In genomic region chr1:40224539-40225284, GRCm38 (mm10) we compare ENCODE assay signal across 7 mouse cellular contexts. TPM values are rescaled to one million over a fixed set of nuclear protein-coding genes. Genes with fewer than 3 reads are reported as not detected.
DNase-seq lines count a peak whose midpoint lies in the region; ATAC-seq and TF ChIP-seq lines count a peak whose summit lies in the region.

Gene Il1r1, plus strand, starts transcription at chr1:40225080.

- POLR2A ChIA-PET in Patski (lab: Charles Lee): no interaction called here

- H3K27ac ChIP-seq in lung, embryonic 14.5 days (ENCODE audit: low read depth): peak within 1 kb of the TSS; percentile 74; the same call in 1 of the 2 replicates
- H3K27ac ChIP-seq in stomach, postnatal 0 days (replicated peaks): peak within 1 kb of the TSS; percentile 41
- no peak within 1 kb of the TSS for H3K27ac ChIP-seq in layer of hippocampus, adult 2 months

- no peak within 1 kb of the TSS for H3K9ac ChIP-seq in lung, embryonic 14.5 days
- H3K9ac ChIP-seq in stomach, postnatal 0 days (ENCODE audit: low read length): peak within 1 kb of the TSS; percentile 48; the same call in 1 of the 2 replicates

- no peaks in the 10 kb centered on the region for H3K79me2 ChIP-seq in C2C12 (ENCODE audit: control insufficient read depth, insufficient read depth)

- no peak within 1 kb of the TSS for H3K4me3 ChIP-seq in C2C12 (ENCODE audit: insufficient read depth, poor library complexity, severe bottlenecking)
- H3K4me3 ChIP-seq in lung, embryonic 14.5 days (ENCODE audit: low read depth, low read length): peak within 1 kb of the TSS; percentile 19
- peak within 1 kb of the TSS; percentile 27 for H3K4me3 ChIP-seq in stomach, postnatal 0 days (ENCODE audit: low read depth, low read length)
- H3K4me3 ChIP-seq in layer of hippocampus, adult 2 months: no peak within 1 kb of the TSS

- TF ChIP-seq CTCF in C2C12 (IDR thresholded peaks at IDR 0.05; ENCODE audit: control insufficient read depth, insufficient read depth, insufficient read length): no peak
- no peak for TF ChIP-seq CTCF in Patski (IDR thresholded peaks at IDR 0.05)
- no peak for TF ChIP-seq CTCF in lung, embryonic 14.5 days (IDR thresholded peaks at IDR 0.05; ENCODE audit: low read depth)
- no peak for TF ChIP-seq CTCF in stomach, postnatal 0 days (IDR thresholded peaks at IDR 0.05; ENCODE audit: low read depth)
- TF ChIP-seq CTCF in layer of hippocampus, adult 2 months (conservative IDR thresholded peaks at IDR 0.05): no peak

- CTCF ChIA-PET in Patski (lab: Charles Lee): interaction anchor here (1.0 kb wide), 1 partner anchor 18 kb away, joined by 3 read pairs; no protein-coding TSS in a partner anchor

- H3K36me3 ChIP-seq in C2C12 (ENCODE audit: control insufficient read depth, insufficient read depth): no peaks in the 10 kb centered on the region
- H3K36me3 ChIP-seq in lung, embryonic 14.5 days (ENCODE audit: insufficient read depth): no peaks in the 10 kb centered on the region
- H3K36me3 ChIP-seq in stomach, postnatal 0 days (ENCODE audit: control insufficient read depth, insufficient read depth, low read length): no peaks in the 10 kb centered on the region

- H3K4me1 ChIP-seq in lung, embryonic 14.5 days (ENCODE audit: insufficient read depth): peaks cover 19% of the 10 kb centered on the region
- peaks cover 3% of the 10 kb centered on the region for H3K4me1 ChIP-seq in stomach, postnatal 0 days (replicated peaks; ENCODE audit: control insufficient read depth, insufficient read depth)

- ATAC-seq in Patski: peak; percentile 52
- ATAC-seq in lung, embryonic 14.5 days (ENCODE audit: insufficient read depth): peak; percentile 87
- peak; percentile 86 for ATAC-seq in stomach, postnatal 0 days (ENCODE audit: low FRiP score, low TSS enrichment)

- peak within 1 kb of the TSS; percentile 34 for H3ac ChIP-seq in C2C12 (ENCODE audit: control insufficient read depth, insufficient read length, low read depth)

- H3K4me2 ChIP-seq in lung, embryonic 14.5 days: peak within 1 kb of the TSS; percentile 57
- peak within 1 kb of the TSS; percentile 51 for H3K4me2 ChIP-seq in stomach, postnatal 0 days (replicated peaks; ENCODE audit: low read depth)

- intact Hi-C loops in gastrocnemius, postnatal 14 days (cut with DNase I; ENCODE audit: low total_unique reads): no loop called here

- no peaks in the 10 kb centered on the region for H3K79me3 ChIP-seq in C2C12 (ENCODE audit: low read depth)

- H3K27me3 ChIP-seq in C2C12 (ENCODE audit: control insufficient read depth, insufficient read depth, insufficient read length) (no peaks in the 10 kb centered on the region), Patski (no peaks in the 10 kb centered on the region)
- H3K27me3 ChIP-seq in lung, embryonic 14.5 days (ENCODE audit: insufficient read depth, low read length): no peaks in the 10 kb centered on the region
- H3K27me3 ChIP-seq in stomach, postnatal 0 days (ENCODE audit: control insufficient read depth, insufficient read depth, low read length): no peaks in the 10 kb centered on the region

- in situ Hi-C loops in Patski (cut with MboI; ENCODE audit: low pct_unique_long_range_greater_than_20kb): no loop called here

- peak; percentile 58 for TF ChIP-seq EP300 in stomach, postnatal 0 days (optimal IDR thresholded peaks at IDR 0.05)

- WGBS in lung, embryonic 14.5 days: 17% methylated on average over 12 of the region's 12 CpGs
- 19% methylated on average over 12 of the region's 12 CpGs for WGBS in stomach, postnatal 0 days

- no peaks in the 10 kb centered on the region for H3K9me3 ChIP-seq in lung, embryonic 14.5 days (ENCODE audit: low read depth, low read length)
- H3K9me3 ChIP-seq in stomach, postnatal 0 days (ENCODE audit: control insufficient read depth, low read length): no peaks in the 10 kb centered on the region

- DNase-seq in Patski (ENCODE audit: low read depth, low spot score): no peak
- DNase-seq in gastrocnemius, postnatal 14 days: peak; percentile 81
- peak; percentile 71 for DNase-seq in kidney, adult 11 months
- DNase-seq in lung, embryonic 14.5 days: peak; percentile 97
- DNase-seq in stomach, postnatal 0 days (ENCODE audit: low spot score): peak; percentile 72
- no peak for DNase-seq in layer of hippocampus, adult 2 months (ENCODE audit: low spot score in 2 of 2)

TF ChIP-seq in C2C12, 6 proteins besides CTCF, POLR2A, EP300 and RAD21:
- TF ChIP-seq USF1 (IDR thresholded peaks at IDR 0.05; ENCODE audit: low read depth) (no peak), CEBPB (IDR thresholded peaks at IDR 0.05; ENCODE audit: low read depth) (peak; percentile 56), FOSL1 (IDR thresholded peaks at IDR 0.05; ENCODE audit: insufficient read depth, low read length, poor library complexity, severe bottlenecking) (peak; percentile 54), MAX (IDR thresholded peaks at IDR 0.05) (peak; percentile 52), MYOD1 (IDR thresholded peaks at IDR 0.05; ENCODE audit: control insufficient read depth, insufficient read length, low read depth) (no peak)

RNA-seq across cellular contexts. Expression of gene Il1r1, which starts in this region (rescaled TPM):
- polyA plus RNA-seq in C2C12 (2012; fragmentation: generic; extraction: Trizol): 16.8 TPM
- 32.6 TPM for polyA plus RNA-seq in Patski (2021)
- total RNA-seq in gastrocnemius, postnatal 14 days (2021): 1 to 10 TPM; 3.3 to 3.5 TPM
- polyA plus RNA-seq in lung, embryonic 14.5 days (2014; fragmentation: Nextera tagmentation; extraction: Ambion mirVana): 8.3 and 9.5 TPM in 2 replicates
- polyA plus RNA-seq in stomach, postnatal 0 days (2015; fragmentation: Nextera tagmentation; extraction: Ambion mirVana): 7.3 TPM in 2 replicates
- 10 to 100 TPM in 1 of 2 experiments, 1 to 10 TPM in 1; 8.9 to 11.2 TPM for total RNA-seq in layer of hippocampus, adult 2 months (2021)

Comparison
In these comparisons a context has a peak if more than half of its experiments do, and no peak if none do; other contexts are left out.
1. H3K4me3 ChIP-seq: peak in lung, embryonic 14.5 days (single experiment) and stomach, postnatal 0 days (single experiment); none in C2C12 (single experiment) and layer of hippocampus, adult 2 months (single experiment).
2. DNase-seq: peak in gastrocnemius, postnatal 14 days (single experiment), kidney, adult 11 months (single experiment), lung, embryonic 14.5 days (single experiment) and stomach, postnatal 0 days (single experiment); none in Patski (single experiment) and layer of hippocampus, adult 2 months (0 of 2).
3. Peak in every context shown above with its lines, with median percentiles within 50 percentile points of each other: ATAC-seq.